13 mouse cellular contexts compared by ENCODE assay signal in genomic region chr14:122384447-122385237, GRCm38 (mm10).
A peak's percentile ranks its signal among the peaks of the same experiment; 100 is the strongest.
DNase-seq lines count a peak whose midpoint lies in the region; ATAC-seq and TF ChIP-seq lines count a peak whose summit lies in the region.
"Had no signal": no experiment of that assay in that cellular context is flagged by ENCODE, and none has a peak within 500 bp of the region (broad histone marks: within the 10 kb centered on the region; RNA-seq: fewer than 3 reads in every experiment).

No protein-coding gene starts in this region.

- H3K4me2 ChIP-seq in midbrain, embryonic 12.5 days (replicated peaks), result 0 out of 2 replicates have a peak overlapping the region, but pooled peaks have one; percentile 6
- no peak overlapping the region for H3K4me2 ChIP-seq in midbrain, embryonic 11.5 days
- H3K4me2 ChIP-seq in forebrain, embryonic 12.5 days, result peak overlapping the region; percentile 32
- peak overlapping the region; percentile 20 for H3K4me2 ChIP-seq in neural tube, embryonic 15.5 days
- H3K4me2 ChIP-seq: limb, embryonic 15.5 days had no signal

- H3K27me3 ChIP-seq in midbrain, embryonic 12.5 days, result peaks cover 58% of the 10 kb centered on the region
- peaks cover 33% of the 10 kb centered on the region for H3K27me3 ChIP-seq in midbrain, embryonic 11.5 days (ENCODE audit: control insufficient read depth, insufficient read depth, low read length)
- peaks cover 30% of the 10 kb centered on the region for H3K27me3 ChIP-seq in forebrain, embryonic 12.5 days
- peaks cover 18% of the 10 kb centered on the region; the same call in 1 of the 2 replicates for H3K27me3 ChIP-seq in neural tube, embryonic 15.5 days (replicated peaks)
- no peaks in the 10 kb centered on the region for H3K27me3 ChIP-seq in heart, adult 2 months (ENCODE audit: control insufficient read depth, insufficient read depth, low read length)

- ATAC-seq in midbrain, embryonic 12.5 days (ENCODE audit: low FRiP score, low read depth), result no peak
- no peak for ATAC-seq in midbrain, embryonic 11.5 days (ENCODE audit: low FRiP score)
- ATAC-seq in forebrain, embryonic 12.5 days (ENCODE audit: low FRiP score), result no peak
- ATAC-seq in neural tube, embryonic 15.5 days (ENCODE audit: low FRiP score), result no peak; the same call in 1 of the 2 replicates
- ATAC-seq: activated CD4-positive, CD25-positive, alpha-beta regulatory T cell, adult 4 months; intestine, postnatal 0 days; lung, postnatal 0 days had no signal

- H3K4me1 ChIP-seq in midbrain, embryonic 12.5 days, result peaks cover 23% of the 10 kb centered on the region
- H3K4me1 ChIP-seq in midbrain, embryonic 11.5 days (ENCODE audit: control insufficient read depth, insufficient read depth, low read length), result peaks cover 10% of the 10 kb centered on the region; the same call in 1 of the 2 replicates
- peaks cover 32% of the 10 kb centered on the region for H3K4me1 ChIP-seq in forebrain, embryonic 12.5 days
- H3K4me1 ChIP-seq in neural tube, embryonic 15.5 days, result peaks cover 17% of the 10 kb centered on the region; the same call in 1 of the 2 replicates
- H3K4me1 ChIP-seq in heart, adult 2 months (ENCODE audit: control insufficient read depth, insufficient read depth, low read length), result no peaks in the 10 kb centered on the region
- H3K4me1 ChIP-seq: limb, embryonic 15.5 days had no signal

- H3K4me3 ChIP-seq in midbrain, embryonic 12.5 days, result no peak overlapping the region
- H3K4me3 ChIP-seq in midbrain, embryonic 11.5 days (ENCODE audit: low read depth, low read length), result no peak overlapping the region
- H3K4me3 ChIP-seq in forebrain, embryonic 12.5 days (replicated peaks), result no peak overlapping the region
- H3K4me3 ChIP-seq in neural tube, embryonic 15.5 days (replicated peaks), result no peak overlapping the region
- H3K4me3 ChIP-seq in heart, adult 2 months, result no peak overlapping the region
- H3K4me3 ChIP-seq: limb, embryonic 15.5 days had no signal

- no peak for TF ChIP-seq EP300 in heart, adult 2 months (IDR thresholded peaks at IDR 0.05; ENCODE audit: insufficient read depth, low read depth, low read length)

- WGBS in midbrain, embryonic 12.5 days, result 29% methylated on average over 21 of the region's 21 CpGs
- 39% methylated on average over 21 of the region's 21 CpGs for WGBS in midbrain, embryonic 11.5 days
- WGBS in forebrain, embryonic 12.5 days, result 23% methylated on average over 21 of the region's 21 CpGs
- WGBS in neural tube, embryonic 15.5 days, result 25% methylated on average over 21 of the region's 21 CpGs
- 85% methylated on average over 21 of the region's 21 CpGs for WGBS in heart, adult 2 months

- H3K27ac ChIP-seq in midbrain, embryonic 12.5 days (replicated peaks), result no peak overlapping the region
- H3K27ac ChIP-seq in midbrain, embryonic 11.5 days (ENCODE audit: low read depth, low read length), result no peak overlapping the region
- peak overlapping the region; percentile 8; the same call in 1 of the 2 replicates for H3K27ac ChIP-seq in forebrain, embryonic 12.5 days
- no peak overlapping the region for H3K27ac ChIP-seq in neural tube, embryonic 15.5 days (replicated peaks)
- no peak overlapping the region for H3K27ac ChIP-seq in heart, adult 2 months
- H3K27ac ChIP-seq: limb, embryonic 15.5 days had no signal

- DNase-seq in midbrain, embryonic 11.5 days (ENCODE audit: low spot score, missing footprints), result no peak
- DNase-seq in cerebellum, adult 18-20 months, result peak; percentile 67 to 72
- DNase-seq in heart, adult 2 months, result no peak
- no peak for DNase-seq in thymus, postnatal 10 days (ENCODE audit: low spot score in 2 of 2)
- DNase-seq in adrenal gland, adult (ENCODE audit: inconsistent age in 2 of 2, low spot score in 1 of 2), result no peak
- DNase-seq: thymus, postnatal 4 days had no signal

- no peaks in the 10 kb centered on the region for H3K9me3 ChIP-seq in midbrain, embryonic 12.5 days
- H3K9me3 ChIP-seq in midbrain, embryonic 11.5 days (ENCODE audit: control insufficient read depth, low read length), result no peaks in the 10 kb centered on the region
- no peaks in the 10 kb centered on the region for H3K9me3 ChIP-seq in forebrain, embryonic 12.5 days
- no peaks in the 10 kb centered on the region for H3K9me3 ChIP-seq in neural tube, embryonic 15.5 days (replicated peaks)
- H3K9me3 ChIP-seq: limb, embryonic 15.5 days had no signal

- H3K9ac ChIP-seq in midbrain, embryonic 12.5 days (replicated peaks), result no peak overlapping the region
- no peak overlapping the region for H3K9ac ChIP-seq in midbrain, embryonic 11.5 days (ENCODE audit: low read length)
- 0 out of 2 replicates have a peak overlapping the region, but pooled peaks have one; percentile 29 for H3K9ac ChIP-seq in forebrain, embryonic 12.5 days
- no peak overlapping the region for H3K9ac ChIP-seq in neural tube, embryonic 15.5 days (replicated peaks)
- H3K9ac ChIP-seq in heart, adult 2 months (ENCODE audit: low read depth, low read length), result no peak overlapping the region
- H3K9ac ChIP-seq: limb, embryonic 15.5 days had no signal

- intact Hi-C loops in heart, adult 2 months (cut with DNase I), result no loop called here

- no peak for TF ChIP-seq POLR2A in heart, adult 2 months (IDR thresholded peaks at IDR 0.05; ENCODE audit: insufficient read depth, low read depth, low read length)

- TF ChIP-seq CTCF in heart, adult 2 months (IDR thresholded peaks at IDR 0.05), result no peak

- H3K36me3 ChIP-seq in midbrain, embryonic 12.5 days, result no peaks in the 10 kb centered on the region
- no peaks in the 10 kb centered on the region for H3K36me3 ChIP-seq in midbrain, embryonic 11.5 days (ENCODE audit: control insufficient read depth, insufficient read depth, low read length)
- H3K36me3 ChIP-seq in forebrain, embryonic 12.5 days (replicated peaks), result no peaks in the 10 kb centered on the region
- no peaks in the 10 kb centered on the region for H3K36me3 ChIP-seq in neural tube, embryonic 15.5 days
- H3K36me3 ChIP-seq in heart, adult 2 months (ENCODE audit: control insufficient read depth, insufficient read depth, low read length), result no peaks in the 10 kb centered on the region
- H3K36me3 ChIP-seq: limb, embryonic 15.5 days had no signal

- no peaks in the 10 kb centered on the region for H3K79me2 ChIP-seq in heart, adult 2 months (replicated peaks; ENCODE audit: control insufficient read depth, insufficient read depth, low read length)

Comparison
In these comparisons a context has a peak if more than half of its experiments do, and no peak if none do; other contexts are left out.
1. DNase-seq: peak in cerebellum, adult 18-20 months (2 of 2); none in midbrain, embryonic 11.5 days (single experiment), heart, adult 2 months (0 of 2), thymus, postnatal 10 days (0 of 2) and adrenal gland, adult (0 of 2).